In the genomic region with DNA sequence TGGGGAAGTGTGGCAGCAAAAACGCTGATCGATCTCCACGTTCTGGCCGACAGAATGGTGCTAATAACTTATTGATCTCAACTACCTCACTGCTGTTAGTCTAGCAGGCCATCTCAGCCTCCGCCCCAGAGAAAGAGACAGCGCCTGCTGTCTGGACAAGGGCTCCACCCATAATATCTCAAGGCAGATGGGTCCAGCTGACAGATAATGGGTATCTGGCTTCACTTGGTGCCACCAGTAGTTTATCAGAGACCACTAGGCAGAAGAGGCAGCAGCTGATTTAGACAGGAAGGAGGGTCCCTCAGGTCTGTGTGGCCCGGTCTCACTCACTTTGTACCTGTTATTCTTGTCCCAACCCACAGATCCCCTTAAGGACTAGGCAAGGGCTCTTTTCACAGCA, we compare ENCODE assay signal across 14 mouse cellular contexts. TPM values are rescaled to one million over a fixed set of nuclear protein-coding genes. Genes with fewer than 3 reads are reported as not detected.
DNase-seq lines count a peak whose midpoint lies in the region; ATAC-seq lines count a peak whose summit lies in the region.
"Had no signal": no experiment of that assay in that cellular context is flagged by ENCODE, and none has a peak within 500 bp of the region (broad histone marks: within the 10 kb centered on the region; RNA-seq: fewer than 3 reads in every experiment).

No protein-coding gene starts in this region.

- no peak overlapping the region for H3K4me3 ChIP-seq in kidney, embryonic 15.5 days (replicated peaks)

- H3K4me1 ChIP-seq in kidney, embryonic 15.5 days: peaks cover 22% of the 10 kb centered on the region

- ATAC-seq in kidney, embryonic 15.5 days (replicated peaks; ENCODE audit: low FRiP score): peak; percentile 63; the same call in 1 of the 2 replicates
- ATAC-seq in erythroid progenitor cell, adult 5-6 weeks (replicated peaks; ENCODE audit: low FRiP score, poor library complexity, severe bottlenecking): peak; percentile 80
- ATAC-seq in megakaryocyte-erythroid progenitor cell, adult 5-6 weeks (replicated peaks; ENCODE audit: low FRiP score, low TSS enrichment, poor library complexity, severe bottlenecking): peak; percentile 69
- no peak for ATAC-seq in granulocyte monocyte progenitor cell, adult 5-6 weeks (replicated peaks; ENCODE audit: poor library complexity, severe bottlenecking)
- ATAC-seq: inflammation-experienced regulatory T-cells, adult 6 months had no signal

- H3K9ac ChIP-seq in kidney, embryonic 15.5 days: no peak overlapping the region

- 44% methylated on average over 7 of the region's 7 CpGs for WGBS in kidney, embryonic 15.5 days

- no peaks in the 10 kb centered on the region for H3K9me3 ChIP-seq in kidney, embryonic 15.5 days (replicated peaks)

- peaks cover 17% of the 10 kb centered on the region for H3K36me3 ChIP-seq in kidney, embryonic 15.5 days

- peaks cover 37% of the 10 kb centered on the region for H3K27me3 ChIP-seq in kidney, embryonic 15.5 days

- DNase-seq in cerebellum, adult 9-11 months: peak; percentile 27
- no peak for DNase-seq in cerebellum, postnatal 4 days (ENCODE audit: low spot score in 2 of 2)
- DNase-seq in kidney, adult 18-20 months: no peak
- no peak for DNase-seq in gastrocnemius, postnatal 10 days
- DNase-seq: adrenal gland, adult 8-10 months; cerebellum, adult 18-20 months; lung, postnatal 4 days; spleen, adult 18-20 months had no signal

- no peak overlapping the region for H3K27ac ChIP-seq in kidney, embryonic 15.5 days

- H3K4me2 ChIP-seq in kidney, embryonic 15.5 days: no peak overlapping the region

RNA-seq across cellular contexts. Expression of a gene that starts 2.4 kb away (rescaled TPM):
- polyA plus RNA-seq in kidney, embryonic 15.5 days (2015; fragmentation: Nextera tagmentation; extraction: Ambion mirVana): 0.50 and 1.2 TPM in 2 replicates
- 349 and 378 TPM in 2 replicates for total RNA-seq in erythroid progenitor cell, adult 5-6 weeks (2015; ENCODE audit: low replicate concordance)
- 332 and 337 TPM in 2 replicates for total RNA-seq in erythroid progenitor cell, adult 5-6 weeks (2017; ENCODE audit: low replicate concordance)
- total RNA-seq in megakaryocyte-erythroid progenitor cell, adult 5-6 weeks (2014; fragmentation: Nextera tagmentation): 0.47 and 0.72 TPM in 2 replicates
- total RNA-seq in megakaryocyte-erythroid progenitor cell, adult 5-6 weeks (2017): 0.23 and 0.70 TPM in 2 replicates
- under 1 TPM; 0.35 to 0.79 TPM for total RNA-seq in gastrocnemius, postnatal 10 days (2021)
- not detected in 2 replicates for total RNA-seq in granulocyte monocyte progenitor cell, adult 5-6 weeks (2014; fragmentation: Nextera tagmentation)
- total RNA-seq in granulocyte monocyte progenitor cell, adult 5-6 weeks (2017): 0.15 and 0.60 TPM in 2 replicates
- total RNA-seq: neutrophil, adult 5-6 weeks had no signal

RNA-seq across cellular contexts. Expression of a gene that starts 17.2 kb away (rescaled TPM):
- 85.8 and 90.3 TPM in 2 replicates for polyA plus RNA-seq in kidney, embryonic 15.5 days (2015; fragmentation: Nextera tagmentation; extraction: Ambion mirVana)
- total RNA-seq in erythroid progenitor cell, adult 5-6 weeks (2015; ENCODE audit: low replicate concordance): 18.4 and 28.1 TPM in 2 replicates
- 31.5 and 44.9 TPM in 2 replicates for total RNA-seq in erythroid progenitor cell, adult 5-6 weeks (2017; ENCODE audit: low replicate concordance)
- total RNA-seq in megakaryocyte-erythroid progenitor cell, adult 5-6 weeks (2014; fragmentation: Nextera tagmentation): 160 TPM in 2 replicates
- total RNA-seq in megakaryocyte-erythroid progenitor cell, adult 5-6 weeks (2017): 148 and 207 TPM in 2 replicates
- 10 to 100 TPM; 28.3 to 31.8 TPM for total RNA-seq in gastrocnemius, postnatal 10 days (2021)
- 97.3 and 108 TPM in 2 replicates for total RNA-seq in granulocyte monocyte progenitor cell, adult 5-6 weeks (2014; fragmentation: Nextera tagmentation)
- 116 and 135 TPM in 2 replicates for total RNA-seq in granulocyte monocyte progenitor cell, adult 5-6 weeks (2017)

RNA-seq across cellular contexts. Expression of a gene that starts 18.4 kb away (rescaled TPM):
- 19.1 and 21.4 TPM in 2 replicates for polyA plus RNA-seq in kidney, embryonic 15.5 days (2015; fragmentation: Nextera tagmentation; extraction: Ambion mirVana)
- total RNA-seq in erythroid progenitor cell, adult 5-6 weeks (2015; ENCODE audit: low replicate concordance): 36.9 and 45.8 TPM in 2 replicates
- total RNA-seq in erythroid progenitor cell, adult 5-6 weeks (2017; ENCODE audit: low replicate concordance): 23.7 and 40.3 TPM in 2 replicates
- total RNA-seq in megakaryocyte-erythroid progenitor cell, adult 5-6 weeks (2014; fragmentation: Nextera tagmentation): 16.9 and 31.4 TPM in 2 replicates
- 8.7 and 11.7 TPM in 2 replicates for total RNA-seq in megakaryocyte-erythroid progenitor cell, adult 5-6 weeks (2017)
- 1 to 10 TPM; 6.5 to 8.7 TPM for total RNA-seq in gastrocnemius, postnatal 10 days (2021)
- 24.3 and 36.5 TPM in 2 replicates for total RNA-seq in granulocyte monocyte progenitor cell, adult 5-6 weeks (2014; fragmentation: Nextera tagmentation)
- total RNA-seq in granulocyte monocyte progenitor cell, adult 5-6 weeks (2017): 12.2 and 13.4 TPM in 2 replicates

RNA-seq across cellular contexts. Expression of a gene that starts 37.4 kb away (rescaled TPM):
- polyA plus RNA-seq in kidney, embryonic 15.5 days (2015; fragmentation: Nextera tagmentation; extraction: Ambion mirVana): 0.84 and 1.0 TPM in 2 replicates
- total RNA-seq in erythroid progenitor cell, adult 5-6 weeks (2015; ENCODE audit: low replicate concordance): 4.2 and 7.2 TPM in 2 replicates
- 3.2 and 5.9 TPM in 2 replicates for total RNA-seq in erythroid progenitor cell, adult 5-6 weeks (2017; ENCODE audit: low replicate concordance)
- total RNA-seq in megakaryocyte-erythroid progenitor cell, adult 5-6 weeks (2014; fragmentation: Nextera tagmentation): not detected in 2 replicates
- total RNA-seq in megakaryocyte-erythroid progenitor cell, adult 5-6 weeks (2017): not detected in 2 replicates
- 10 to 100 TPM; 41.4 to 50.3 TPM for total RNA-seq in gastrocnemius, postnatal 10 days (2021)
- total RNA-seq in granulocyte monocyte progenitor cell, adult 5-6 weeks (2014; fragmentation: Nextera tagmentation): not detected in 2 replicates
- 0.05 TPM in 1 of 2 replicates, not detected in the other for total RNA-seq in granulocyte monocyte progenitor cell, adult 5-6 weeks (2017)

RNA-seq across cellular contexts. Expression of a gene that starts 49.9 kb away (rescaled TPM):
- 7.6 and 7.8 TPM in 2 replicates for polyA plus RNA-seq in kidney, embryonic 15.5 days (2015; fragmentation: Nextera tagmentation; extraction: Ambion mirVana)
- total RNA-seq in erythroid progenitor cell, adult 5-6 weeks (2015; ENCODE audit: low replicate concordance): 12.2 and 17.3 TPM in 2 replicates
- total RNA-seq in erythroid progenitor cell, adult 5-6 weeks (2017; ENCODE audit: low replicate concordance): 13.1 and 16.0 TPM in 2 replicates
- total RNA-seq in megakaryocyte-erythroid progenitor cell, adult 5-6 weeks (2014; fragmentation: Nextera tagmentation): 0.55 TPM in 1 of 2 replicates, not detected in the other
- 0.38 and 1.2 TPM in 2 replicates for total RNA-seq in megakaryocyte-erythroid progenitor cell, adult 5-6 weeks (2017)
- 1 to 10 TPM; 2.7 to 3.2 TPM for total RNA-seq in gastrocnemius, postnatal 10 days (2021)
- 1.5 and 2.1 TPM in 2 replicates for total RNA-seq in granulocyte monocyte progenitor cell, adult 5-6 weeks (2014; fragmentation: Nextera tagmentation)
- total RNA-seq in granulocyte monocyte progenitor cell, adult 5-6 weeks (2017): 0.26 and 0.43 TPM in 2 replicates

Comparison
In these comparisons a context has a peak if more than half of its experiments do, and no peak if none do; other contexts are left out.
1. RNA of a gene that starts 2.4 kb away (total RNA-seq): 332 to 378 TPM in erythroid progenitor cell, adult 5-6 weeks; 0.35 to 0.79 TPM in gastrocnemius, postnatal 10 days, 0.23 to 0.72 TPM in megakaryocyte-erythroid progenitor cell, adult 5-6 weeks and 0.15 to 0.60 TPM in granulocyte monocyte progenitor cell, adult 5-6 weeks; every median in the first group is over 100 times any median in the second.